Mouse (Mus musculus) cerebellum, adult 2 months (tissue): ENCODE results near the gene Icmt. TPM values are rescaled to one million over a fixed set of nuclear protein-coding genes. Genes with fewer than 3 reads are reported as not detected.

Experiments
- DNase-seq, 2 experiments: peaks; one replicate each; pipeline ENCODE4 v3.0.0; 2021
- H3K27ac ChIP-seq: fragments of 200-500 bp; 2 replicates; pipeline ENCODE4 v1.5.1; 2012; ENCODE audit warnings: low read length, control low read depth, inconsistent platforms; ENCODE audit not compliant: insufficient read depth
- H3K27me3 ChIP-seq: fragments of 200-500 bp; 2 replicates; pipeline ENCODE4 v1.6.1; 2012; ENCODE audit warnings: inconsistent platforms, mild to moderate bottlenecking, low read length, moderate library complexity; ENCODE audit not compliant: control insufficient read depth, insufficient read depth
- H3K4me1 ChIP-seq: fragments of 200-500 bp; 2 replicates; pipeline ENCODE4 v1.6.1; 2011; ENCODE audit warnings: low read length; ENCODE audit not compliant: control insufficient read depth, insufficient read depth
- H3K4me3 ChIP-seq: fragments of 200-500 bp; replicated peaks from 2 replicates; pipeline ENCODE3; 2011; ENCODE audit warnings: mild to moderate bottlenecking, low read depth, low read length, control low read depth; ENCODE audit not compliant: insufficient read depth
- CTCF ChIP-seq: fragments of 200-500 bp; IDR thresholded peaks from 2 replicates; pipeline ENCODE4 v1.5.1; 2011; ENCODE audit warnings: low read depth, mild to moderate bottlenecking, control low read depth, low read length, moderate library complexity, borderline replicate concordance; ENCODE audit not compliant: insufficient read depth
- POLR2A ChIP-seq: fragments of 200-500 bp; IDR thresholded peaks from 2 replicates; pipeline ENCODE4 v1.6.1; 2011; ENCODE audit warnings: low read length, control low read depth, borderline replicate concordance; ENCODE audit not compliant: insufficient read depth
- WGBS: fragments of 180-500 bp; shearing (Covaris S2); methylation state at CpG from one replicate; pipeline ENCODE4 v1.1.7; 2018; 5-methylcytosine and 5-hydroxymethylcytosine counted together
- polyA plus RNA-seq: library from polyadenylated mRNA; depleted of rRNA; stranded (reverse); fragments of >200 nt; gene quantifications from 2 replicates; pipeline ENCODE4 v1.2.3, GENCODE M21; 2012

Gene Icmt
- polyA plus RNA-seq, 1 experiment: 160 TPM

DNA sequence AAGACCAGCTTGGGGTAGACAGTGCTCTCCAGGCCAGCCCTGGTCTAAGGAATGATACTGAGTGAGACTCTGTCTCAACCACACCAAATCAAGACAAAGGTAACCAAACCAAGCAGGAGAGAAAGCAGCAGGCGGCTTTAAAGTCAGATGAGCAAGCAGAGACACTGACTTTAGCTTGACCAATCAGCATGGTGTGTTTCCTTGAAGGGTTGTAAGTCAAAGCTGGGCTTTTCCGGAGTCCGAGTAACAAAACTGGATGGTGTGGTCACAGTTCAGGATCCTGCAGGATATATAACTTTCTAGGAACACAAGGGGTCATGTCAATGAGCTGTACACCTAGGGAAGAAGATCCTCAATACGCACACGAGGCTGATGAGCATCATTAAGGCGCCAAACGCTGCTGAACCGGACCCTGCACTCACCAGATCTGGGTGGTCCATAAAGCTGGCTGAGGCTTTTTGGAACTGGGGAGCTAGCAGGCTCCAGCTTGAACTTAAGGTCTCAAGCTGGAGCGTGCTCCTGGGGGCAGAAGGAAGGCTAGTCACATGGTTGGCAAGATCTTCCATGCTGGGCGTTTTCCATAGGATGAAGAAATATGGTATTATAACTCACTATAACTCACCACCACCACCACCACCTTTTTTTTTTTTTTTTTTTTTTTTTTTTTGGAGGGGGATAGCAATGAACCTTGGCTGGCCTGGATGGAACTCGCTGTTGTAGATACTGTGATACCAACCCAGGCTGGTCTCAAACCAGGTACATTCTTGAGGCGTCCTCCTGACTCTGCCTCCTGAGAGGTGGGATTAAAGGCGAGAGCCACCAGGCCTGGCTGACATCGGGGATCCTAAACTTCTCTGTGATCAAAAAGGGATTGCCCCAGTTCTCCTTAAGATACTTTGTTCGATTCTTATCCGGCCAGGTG lies 27.9 kb downstream of the Icmt start:
- no peak for TF ChIP-seq POLR2A
- no peak for TF ChIP-seq CTCF
- H3K4me1 ChIP-seq: peaks cover 5% of the 10 kb centered on the region; the same call in 1 of the 2 replicates
- DNase-seq: no peak
- H3K27ac ChIP-seq: no peak overlapping the region
- 49% methylated on average over 16 of the region's 16 CpGs for WGBS
- peak overlapping the region; percentile 55 for H3K4me3 ChIP-seq
- H3K27me3 ChIP-seq: no peaks in the 10 kb centered on the region

DNA sequence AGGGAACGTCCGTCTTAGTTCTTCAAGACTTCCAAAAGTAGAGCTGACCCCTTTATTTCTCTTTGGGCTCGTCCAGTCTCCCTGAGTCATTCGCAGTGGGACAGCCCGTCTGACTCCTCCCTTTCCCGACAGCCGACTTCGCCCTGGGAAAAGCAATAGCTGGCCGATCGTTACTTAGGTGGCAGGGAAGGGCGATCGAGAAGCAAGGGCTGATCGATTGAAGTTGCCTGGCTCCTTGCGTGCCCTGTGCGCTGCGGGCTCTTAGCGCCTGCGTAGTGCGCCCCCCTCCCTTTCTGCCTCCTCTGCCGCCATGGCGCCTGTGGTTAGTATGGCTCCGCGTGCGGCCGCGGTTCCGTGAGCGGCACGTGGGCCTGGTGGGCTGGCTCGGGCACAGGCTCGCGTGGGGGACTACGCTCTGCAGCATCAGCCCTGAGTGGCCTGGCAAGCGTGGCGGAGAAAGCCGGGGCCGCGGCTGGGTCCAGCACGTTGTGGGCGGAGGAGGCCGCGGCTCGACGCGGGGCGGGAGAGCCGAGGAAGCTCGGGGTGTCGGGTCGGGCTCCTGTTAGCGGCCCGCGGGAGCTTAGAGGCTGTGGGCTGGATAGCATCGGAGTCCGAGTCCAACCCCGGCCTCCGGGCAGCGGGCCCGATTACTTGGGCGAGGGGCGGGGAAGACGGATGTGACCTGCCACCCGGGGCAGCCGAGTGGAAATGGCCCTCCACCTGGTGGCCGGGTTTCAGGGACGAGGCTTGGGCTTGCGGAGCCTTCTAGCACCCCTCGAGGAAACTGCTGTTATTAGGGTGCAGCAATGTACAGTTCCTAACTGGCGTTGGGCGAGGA lies 28.8 kb downstream of the Icmt start, which contains the start of gene Rpl22:
Rpl22 (plus strand) TSS at position 169 of the 838 bp plus-strand sequence.
- H3K4me3 ChIP-seq: peak within 1 kb of the TSS; percentile 68
- TF ChIP-seq POLR2A: peak; percentile 89
- TF ChIP-seq CTCF: 0 out of 2 replicates have a peak, but pooled peaks have one; percentile 8
- peaks cover 5% of the 10 kb centered on the region; the same call in 1 of the 2 replicates for H3K4me1 ChIP-seq
- under 1% methylated on average over 70 of the region's 70 CpGs for WGBS
- DNase-seq: peak; percentile 95 to 97
- no peak within 1 kb of the TSS for H3K27ac ChIP-seq
- no peaks in the 10 kb centered on the region for H3K27me3 ChIP-seq

DNA sequence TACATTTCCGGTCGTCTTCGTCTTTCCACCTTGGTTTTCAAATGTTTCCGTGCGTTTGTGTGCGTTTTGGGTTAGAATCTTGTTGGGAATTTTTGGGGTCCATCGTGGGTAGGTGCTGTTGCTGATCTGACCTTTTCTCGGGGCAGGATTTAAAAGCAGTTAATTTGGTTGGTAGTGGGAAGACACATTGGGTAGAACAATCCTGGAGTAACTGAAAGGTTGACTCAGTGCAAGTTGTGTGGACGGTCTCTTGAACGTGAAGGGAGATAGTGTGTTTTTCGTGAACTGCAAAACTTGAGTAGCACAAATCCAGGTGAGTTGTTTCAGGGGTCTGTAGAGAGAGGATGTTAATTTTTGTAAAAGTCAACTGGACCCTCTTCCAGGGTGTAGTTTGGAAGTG lies 29.5 kb downstream of the Icmt start:
- WGBS: 3% methylated on average over 11 of the region's 11 CpGs

DNA sequence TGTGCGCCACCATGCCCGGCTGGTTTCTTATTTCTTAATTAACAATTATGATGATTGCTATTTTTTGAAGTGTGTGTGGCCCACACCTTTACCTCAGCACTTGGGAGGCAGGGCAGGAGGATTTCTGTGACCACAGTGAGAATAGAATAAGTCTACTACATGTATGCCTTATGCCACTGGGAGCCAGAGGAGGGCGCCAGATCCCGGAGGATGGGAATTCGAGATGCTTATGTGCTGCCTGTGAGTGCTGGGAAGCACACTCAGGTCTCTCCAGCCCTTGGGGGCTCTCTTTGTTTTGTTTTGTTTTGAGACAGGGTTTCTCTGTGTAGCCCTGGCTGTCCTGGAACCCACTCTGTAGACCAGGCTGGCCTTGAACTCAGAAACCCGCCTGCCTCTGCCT lies 31.7 kb downstream of the Icmt start:
- TF ChIP-seq POLR2A: no peak
- TF ChIP-seq CTCF: peak; percentile 58; the same call in 1 of the 2 replicates
- Histone ChIP-seq H3K4me1 (peaks cover 5% of the 10 kb centered on the region; the same call in 1 of the 2 replicates), H3K27ac (no peak overlapping the region), H3K27me3 (no peaks in the 10 kb centered on the region), H3K4me3 (no peak overlapping the region)
- WGBS: 74% methylated on average over 6 of the region's 6 CpGs
- DNase-seq: peak in 1 of 2 experiments; percentile 46

More for the DNA sequence above, 29.5 kb downstream of the Icmt start:
- DNase-seq: no peak
- Histone ChIP-seq H3K27ac (no peak overlapping the region), H3K4me1 (peaks cover 5% of the 10 kb centered on the region; the same call in 1 of the 2 replicates), H3K27me3 (no peaks in the 10 kb centered on the region), H3K4me3 (peak overlapping the region; percentile 68)
- no peak for TF ChIP-seq CTCF
- no peak for TF ChIP-seq POLR2A

DNA sequence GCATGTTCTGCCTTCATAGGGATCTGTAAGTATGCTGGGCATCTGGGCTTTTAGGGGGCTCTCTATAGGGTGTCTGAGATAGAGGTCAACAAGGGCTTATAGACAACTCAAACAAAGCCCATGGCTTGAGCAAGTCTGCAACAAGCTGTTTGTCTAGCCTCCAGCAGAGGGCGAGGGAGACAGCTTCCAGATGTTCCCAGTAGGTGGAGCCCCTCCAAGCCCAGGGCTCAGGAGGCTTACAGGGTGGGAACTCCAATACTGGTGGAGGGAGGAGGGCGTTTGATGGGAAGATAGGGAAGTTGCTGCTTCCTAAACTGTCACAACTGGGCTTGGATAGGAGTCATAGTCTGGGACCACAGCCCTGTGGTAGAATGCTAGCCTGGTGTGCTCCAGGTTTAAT lies 35.9 kb downstream of the Icmt start:
- Histone ChIP-seq H3K27me3 (no peaks in the 10 kb centered on the region), H3K27ac (no peak overlapping the region), H3K4me1 (no peaks in the 10 kb centered on the region; the same call in 1 of the 2 replicates), H3K4me3 (no peak overlapping the region)
- DNase-seq: no peak
- 33% methylated on average over 2 of the region's 2 CpGs for WGBS
- TF ChIP-seq CTCF: peak; percentile 66
- no peak for TF ChIP-seq POLR2A

DNA sequence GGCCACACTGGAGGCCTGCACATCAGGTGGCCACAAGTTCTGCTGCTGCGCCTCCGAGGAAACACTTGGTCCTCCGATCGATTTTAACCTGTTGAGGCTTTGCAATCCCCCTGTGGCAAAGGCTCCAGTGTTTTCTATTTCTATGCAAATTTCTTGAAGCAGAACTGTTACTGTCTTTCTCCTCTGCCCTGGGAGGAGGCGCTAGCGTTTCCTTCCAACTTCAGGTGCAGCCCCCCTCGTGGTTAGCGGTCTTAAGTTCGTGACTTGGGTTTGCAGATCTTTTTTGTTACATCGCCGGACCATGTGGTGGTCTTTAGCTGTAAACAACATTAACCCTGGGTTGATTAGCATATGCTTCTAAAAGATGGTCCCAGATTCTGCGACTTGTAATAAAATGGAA lies 36.6 kb downstream of the Icmt start:
- H3K27me3 ChIP-seq: no peaks in the 10 kb centered on the region
- WGBS: 85% methylated on average over 12 of the region's 12 CpGs
- TF ChIP-seq CTCF: no peak
- no peak for TF ChIP-seq POLR2A
- no peak for DNase-seq
- H3K4me1 ChIP-seq: no peaks in the 10 kb centered on the region; the same call in 1 of the 2 replicates
- no peak overlapping the region for H3K27ac ChIP-seq
- no peak overlapping the region for H3K4me3 ChIP-seq

DNA sequence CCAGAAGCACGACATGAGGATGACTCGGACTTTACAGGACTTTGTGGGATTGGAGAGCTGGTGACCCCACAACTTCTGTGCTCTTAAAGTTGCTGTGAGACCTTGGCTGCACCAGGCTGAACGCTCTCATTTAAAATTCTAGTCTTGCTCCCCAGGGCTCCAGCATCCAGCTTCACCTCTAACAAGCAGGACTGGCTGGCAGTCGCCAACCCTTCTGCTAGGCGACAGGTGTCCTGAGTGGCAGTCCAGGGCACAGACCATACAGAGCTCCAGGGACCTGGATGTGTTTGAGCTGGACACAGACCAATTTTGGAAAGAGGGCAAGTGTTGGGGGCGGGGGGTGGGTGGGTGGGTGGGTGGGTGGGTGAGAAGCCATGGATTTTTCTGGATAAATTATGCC lies 40.7 kb downstream of the Icmt start:
- no peak for DNase-seq
- Histone ChIP-seq H3K4me1 (0 out of 2 replicates have a peak, but pooled peaks cover 3% of the 10 kb centered on the region), H3K27me3 (peaks cover 3% of the 10 kb centered on the region; the same call in 1 of the 2 replicates), H3K27ac (no peak overlapping the region), H3K4me3 (no peak overlapping the region)
- TF ChIP-seq CTCF (no peak), POLR2A (no peak)
- WGBS: 17% methylated on average over 6 of the region's 6 CpGs
